Mouse (Mus musculus) embryonic facial prominence, embryonic 10.5 days (tissue): Measurements from ENCODE around the gene Aloxe3. TPM values are rescaled to one million over a fixed set of nuclear protein-coding genes. Genes with fewer than 3 reads are reported as not detected.
A peak's percentile ranks its signal among the peaks of the same experiment; 100 is the strongest.

Source experiments
- DNase-seq: peaks from one replicate; pipeline ENCODE4 v3.0.0-alpha.2; 2017; ENCODE audit warnings: low spot score
- H3K27ac ChIP-seq: fragments of 300-500 bp; sonication (generic); replicated peaks from 2 replicates; pipeline ENCODE4 v1.5.1; 2016; ENCODE audit warnings: mild to moderate bottlenecking
- H3K27me3 ChIP-seq: fragments of 300-500 bp; sonication (generic); replicated peaks from 2 replicates; pipeline ENCODE4 v1.6.1; 2016; ENCODE audit warnings: low read depth, mild to moderate bottlenecking; ENCODE audit not compliant: poor library complexity, severe bottlenecking
- H3K36me3 ChIP-seq: fragments of 300-500 bp; sonication (generic); replicated peaks from 2 replicates; pipeline ENCODE4 v1.6.1; 2016; ENCODE audit warnings: mild to moderate bottlenecking, moderate library complexity
- H3K4me1 ChIP-seq: fragments of 300-500 bp; sonication (generic); 2 replicates; pipeline ENCODE4 v1.6.1; 2016
- H3K4me3 ChIP-seq: fragments of 300-500 bp; sonication (generic); 2 replicates; pipeline ENCODE4 v1.5.1; 2016; ENCODE audit warnings: mild to moderate bottlenecking, moderate library complexity
- H3K9me3 ChIP-seq: fragments of 300-500 bp; sonication (generic); 2 replicates; pipeline ENCODE4 v1.6.1; 2016; ENCODE audit warnings: mild to moderate bottlenecking
- WGBS: fragments of 180-500 bp; shearing (Covaris S2); methylation state at CpG from one replicate; pipeline ENCODE4 v1.1.7; 2016; 5-methylcytosine and 5-hydroxymethylcytosine counted together
- polyA plus RNA-seq: library from polyadenylated mRNA; unstranded; fragments of >200 nt; fragmentation: Nextera tagmentation; extraction: Ambion mirVana; gene quantifications from 2 replicates; pipeline ENCODE4 v1.2.1, GENCODE M21; 2016

Aloxe3 gene
- polyA plus RNA-seq, 1 experiment from 2014 or later, result 0.19 TPM

- H3K27ac ChIP-seq, result no peak overlapping the region
- peaks cover 25% of the 10 kb centered on the region for H3K4me1 ChIP-seq
- H3K36me3 ChIP-seq, result peaks cover 27% of the 10 kb centered on the region
- H3K4me3 ChIP-seq, result peak overlapping the region; percentile 63
- 66% methylated on average over 4 of the region's 4 CpGs for WGBS
- H3K27me3 ChIP-seq, result peaks cover 55% of the 10 kb centered on the region
- no peaks in the 10 kb centered on the region for H3K9me3 ChIP-seq
- DNase-seq, result no peak
These were observed 13.8 kb upstream of the Aloxe3 start for GRCm38 (mm10) chr11:69111865-69112264.

DNA sequence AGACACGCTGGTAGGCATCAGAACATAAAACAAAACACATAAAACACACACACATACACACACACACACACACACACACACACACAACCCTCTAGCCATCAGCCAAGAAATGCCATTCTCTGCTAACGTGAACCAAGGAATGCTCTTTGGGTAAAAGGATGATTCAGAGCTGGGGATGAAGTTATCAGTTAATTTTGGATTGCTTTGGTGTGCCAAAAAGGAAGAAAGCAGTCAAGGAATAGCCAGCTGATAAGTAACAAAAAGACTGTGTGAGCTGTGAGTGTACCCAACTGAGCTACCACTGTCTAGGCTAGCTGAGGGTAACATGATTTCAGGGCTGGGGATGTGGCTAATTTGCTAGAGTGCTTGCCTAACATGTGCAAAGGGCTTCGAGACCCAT lies 11.7 kb upstream of the Aloxe3 start:
- no peak for DNase-seq
- Histone ChIP-seq H3K9me3 (no peaks in the 10 kb centered on the region), H3K27me3 (peaks cover 59% of the 10 kb centered on the region), H3K27ac (no peak overlapping the region), H3K4me1 (peaks cover 38% of the 10 kb centered on the region), H3K36me3 (peaks cover 6% of the 10 kb centered on the region), H3K4me3 (0 out of 2 replicates have a peak overlapping the region, but pooled peaks have one; percentile 3)
- WGBS, result 76% methylated on average over 3 of the region's 3 CpGs

DNA sequence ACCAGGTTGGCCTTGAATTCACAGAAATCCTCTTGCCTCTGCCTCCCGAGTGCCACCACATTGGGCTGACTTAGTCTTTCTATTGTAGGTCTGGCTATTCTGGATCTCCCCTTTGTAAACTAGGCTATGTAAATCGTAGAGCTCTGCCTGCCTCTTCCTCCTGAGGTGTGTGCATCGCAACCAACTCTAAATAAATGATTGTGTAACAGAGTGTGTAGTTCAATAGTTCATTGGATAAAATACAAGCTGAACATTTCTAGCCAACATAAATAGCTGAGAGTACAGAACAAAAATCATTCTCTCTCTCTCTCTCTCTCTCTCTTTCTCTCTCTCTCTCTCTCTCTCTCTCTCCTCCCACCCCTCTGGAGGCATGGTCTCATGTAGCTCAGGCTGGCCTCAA lies 11.1 kb upstream of the Aloxe3 start:
- 78% methylated on average over 3 of the region's 3 CpGs for WGBS
- Histone ChIP-seq H3K27me3 (peaks cover 59% of the 10 kb centered on the region), H3K4me1 (peaks cover 38% of the 10 kb centered on the region), H3K4me3 (0 out of 2 replicates have a peak overlapping the region, but pooled peaks have one; percentile 18), H3K9me3 (no peaks in the 10 kb centered on the region), H3K36me3 (no peaks in the 10 kb centered on the region), H3K27ac (no peak overlapping the region)
- DNase-seq, result no peak

DNA sequence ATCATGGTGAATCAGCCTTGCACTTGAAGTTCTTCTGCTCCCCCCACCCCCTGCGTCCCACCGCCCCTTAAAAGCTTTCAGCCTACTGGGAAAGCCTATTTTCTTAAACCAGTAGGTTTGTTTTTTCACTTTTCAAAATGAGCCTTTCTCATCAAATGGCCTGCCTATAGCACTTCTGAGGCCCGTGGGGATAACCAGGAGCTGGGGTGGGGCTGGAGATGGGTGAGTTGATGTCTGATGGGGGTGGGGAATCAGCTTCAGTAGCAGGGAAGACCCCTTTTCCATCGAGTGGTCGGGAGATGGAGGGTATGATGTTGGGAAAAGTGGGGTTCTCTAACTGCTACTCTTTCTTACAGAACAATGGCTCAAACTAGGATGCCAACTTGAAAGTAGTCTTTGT lies 8.9 kb upstream of the Aloxe3 start:
- peaks cover 73% of the 10 kb centered on the region for H3K27me3 ChIP-seq
- peak overlapping the region; percentile 74; the same call in 1 of the 2 replicates for H3K4me3 ChIP-seq
- no peak for DNase-seq
- H3K9me3 ChIP-seq, result no peaks in the 10 kb centered on the region
- peaks cover 48% of the 10 kb centered on the region for H3K4me1 ChIP-seq
- H3K27ac ChIP-seq, result no peak overlapping the region
- 54% methylated on average over 5 of the region's 5 CpGs for WGBS
- H3K36me3 ChIP-seq, result no peaks in the 10 kb centered on the region

DNA sequence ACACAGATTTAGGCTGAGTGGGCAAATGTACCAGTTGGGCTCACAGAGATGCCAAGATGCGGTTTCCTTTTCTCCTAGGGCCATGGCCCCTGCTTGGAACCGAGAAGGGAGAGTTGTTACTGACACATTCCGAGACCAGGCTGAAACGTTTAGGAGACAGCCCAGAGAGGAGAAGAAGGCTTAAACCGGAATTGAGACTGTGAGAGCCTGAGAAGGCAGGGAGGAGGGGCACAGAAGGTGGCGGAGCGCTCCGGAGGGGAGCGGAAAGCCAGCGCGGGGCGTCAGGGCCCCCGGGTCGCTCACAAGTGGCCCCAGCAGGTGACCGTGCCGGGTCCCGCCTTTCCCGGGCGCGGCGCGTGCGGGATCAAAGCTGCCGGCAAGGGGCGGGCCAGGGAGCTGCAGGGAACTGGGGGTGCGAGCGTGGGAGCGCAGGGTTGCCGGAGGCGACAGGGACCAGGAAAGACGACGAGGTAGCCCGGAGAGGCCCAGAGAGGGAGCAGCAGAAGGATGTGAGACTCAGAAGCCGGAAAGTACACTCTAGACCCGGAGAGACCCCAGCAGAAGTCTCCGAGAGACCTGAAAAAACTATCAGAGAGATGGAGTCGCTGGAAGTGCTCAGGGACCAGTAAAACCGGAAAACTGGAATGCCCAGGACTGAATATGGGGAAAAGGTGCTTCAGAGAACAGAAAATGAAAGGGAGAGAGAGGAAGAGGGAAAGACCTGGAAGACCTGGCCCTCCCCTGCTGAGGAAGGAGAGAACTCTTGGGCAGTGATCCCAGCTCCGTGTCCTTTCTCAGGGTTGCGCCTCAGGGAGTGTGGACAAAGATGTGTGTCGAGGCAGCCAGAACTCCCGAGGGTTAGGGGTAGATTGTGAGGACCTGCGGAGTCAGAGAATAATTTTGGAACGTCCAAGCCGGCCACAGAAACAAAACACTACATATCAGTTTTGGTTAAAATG lies 7.7 kb upstream of the Aloxe3 start:
- Histone ChIP-seq H3K36me3 (no peaks in the 10 kb centered on the region), H3K27me3 (peaks cover 66% of the 10 kb centered on the region), H3K4me1 (peaks cover 55% of the 10 kb centered on the region), H3K9me3 (no peaks in the 10 kb centered on the region), H3K27ac (peak overlapping the region; percentile 76), H3K4me3 (peak overlapping the region; percentile 74)
- WGBS, result under 1% methylated on average over 45 of the region's 45 CpGs
- DNase-seq, result peak; percentile 78

- H3K27ac ChIP-seq, result no peak overlapping the region; the same call in 1 of the 2 replicates
- peaks cover 55% of the 10 kb centered on the region for H3K4me1 ChIP-seq
These were observed 6.9 kb upstream of the Aloxe3 start for GRCm38 (mm10) chr11:69118765-69119164.

GRCm38 (mm10) chr11:69119446-69120155 lies 6.1 kb upstream of the Aloxe3 start:
- Histone ChIP-seq H3K4me1 (peaks cover 55% of the 10 kb centered on the region), H3K27ac (no peak overlapping the region), H3K27me3 (peaks cover 50% of the 10 kb centered on the region), H3K9me3 (no peaks in the 10 kb centered on the region), H3K36me3 (no peaks in the 10 kb centered on the region), H3K4me3 (peak overlapping the region; percentile 74)
- 24% methylated on average over 14 of the region's 14 CpGs for WGBS
- DNase-seq, result no peak

More at GRCm38 (mm10) chr11:69118765-69119164, 6.9 kb upstream of the Aloxe3 start:
- peak; percentile 85 for DNase-seq
- H3K27me3 ChIP-seq, result peaks cover 58% of the 10 kb centered on the region
- H3K4me3 ChIP-seq, result peak overlapping the region; percentile 74
- H3K9me3 ChIP-seq, result no peaks in the 10 kb centered on the region
- no peaks in the 10 kb centered on the region for H3K36me3 ChIP-seq
- under 1% methylated on average over 15 of the region's 15 CpGs for WGBS

DNA sequence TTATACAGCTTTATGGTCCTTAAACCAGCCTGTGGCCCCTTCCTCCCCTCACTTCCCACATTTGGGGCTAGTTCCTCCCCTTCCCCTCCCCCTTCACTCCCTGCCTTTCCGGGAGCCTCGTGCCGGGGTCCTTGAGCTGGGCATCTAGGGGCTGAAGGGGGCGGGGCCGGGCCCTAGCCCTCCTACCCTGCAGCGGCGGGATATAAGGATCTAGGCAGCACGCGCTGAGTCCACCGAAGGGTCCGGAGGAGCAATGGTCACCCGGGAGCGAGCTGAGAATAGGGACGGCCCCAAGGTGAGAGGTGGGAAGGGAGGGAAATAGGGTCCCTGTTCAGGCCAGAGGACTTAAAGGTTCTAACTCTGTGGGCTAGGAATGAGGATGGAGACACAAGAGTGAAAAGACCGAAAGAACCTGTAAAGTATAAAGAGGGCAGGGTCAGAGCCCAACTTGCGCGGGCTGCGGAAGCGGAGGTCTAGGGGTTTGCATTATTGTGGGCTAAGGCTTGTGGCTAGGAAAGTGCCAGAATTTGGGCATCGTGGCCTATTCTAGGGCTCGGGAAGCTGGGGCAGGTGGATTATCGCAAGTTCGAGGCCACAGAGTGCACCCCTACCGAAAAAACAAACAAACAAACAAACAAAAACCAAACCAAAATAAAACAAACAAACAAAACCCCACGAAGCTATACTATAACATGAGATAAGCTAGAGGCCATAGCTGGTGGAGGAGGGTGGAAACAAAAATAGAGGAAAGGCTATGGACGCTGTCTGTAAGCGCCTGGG lies 5.3 kb upstream of the Aloxe3 start, which contains the start of gene Hes7:
TSS of gene Hes7 (plus strand) at position 184 of the 780 bp plus-strand sequence.
- peak within 1 kb of the TSS; percentile 74 for H3K4me3 ChIP-seq
- H3K27ac ChIP-seq, result peak within 1 kb of the TSS; percentile 21; the same call in 1 of the 2 replicates
- DNase-seq, result peak; percentile 79
- H3K27me3 ChIP-seq, result peaks cover 42% of the 10 kb centered on the region
- H3K4me1 ChIP-seq, result peaks cover 57% of the 10 kb centered on the region
- no peaks in the 10 kb centered on the region for H3K36me3 ChIP-seq
- 2% methylated on average over 27 of the region's 27 CpGs for WGBS
- H3K9me3 ChIP-seq, result no peaks in the 10 kb centered on the region

DNA sequence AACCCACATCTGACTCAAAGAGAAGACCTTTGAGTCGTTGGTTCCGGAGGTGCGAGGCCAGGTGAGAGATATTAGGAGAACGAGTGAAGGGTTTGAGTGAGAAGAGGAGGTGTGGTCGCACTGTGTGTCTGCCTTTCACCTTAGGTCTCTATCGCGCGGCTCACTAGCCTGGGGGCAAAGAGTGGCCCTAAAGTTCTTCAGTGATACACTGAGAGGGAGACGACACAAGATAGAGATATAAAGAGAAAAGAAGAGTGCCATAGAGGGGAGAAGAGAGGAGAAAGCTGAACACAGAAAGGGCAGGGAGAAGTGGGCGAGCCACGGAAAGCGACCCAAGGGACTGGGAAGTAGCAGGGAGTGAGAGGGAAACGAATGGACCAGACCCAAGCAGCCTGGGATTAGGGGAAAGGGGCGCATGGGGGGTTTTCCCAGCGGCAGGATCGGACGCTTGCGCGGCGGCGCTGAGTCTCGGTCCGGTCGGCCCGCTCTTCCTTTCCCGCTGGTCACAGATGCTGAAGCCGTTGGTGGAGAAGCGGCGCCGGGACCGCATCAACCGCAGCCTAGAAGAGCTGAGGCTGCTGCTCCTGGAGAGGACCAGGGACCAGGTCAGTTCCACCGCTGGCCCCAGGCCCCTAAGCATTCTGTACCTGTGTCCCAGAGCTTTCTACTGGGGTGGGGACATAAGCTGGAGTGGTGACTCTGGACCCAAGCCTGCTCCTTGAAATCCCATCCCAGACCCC lies 4.5 kb upstream of the Aloxe3 start:
- peak; percentile 57 for DNase-seq
- H3K9me3 ChIP-seq, result no peaks in the 10 kb centered on the region
- no peaks in the 10 kb centered on the region for H3K36me3 ChIP-seq
- peaks cover 37% of the 10 kb centered on the region for H3K27me3 ChIP-seq
- 1% methylated on average over 33 of the region's 33 CpGs for WGBS
- H3K4me1 ChIP-seq, result peaks cover 64% of the 10 kb centered on the region
- H3K4me3 ChIP-seq, result peak overlapping the region; percentile 74
- no peak overlapping the region for H3K27ac ChIP-seq

GRCm38 (mm10) chr11:69121741-69122335 lies 3.9 kb upstream of the Aloxe3 start:
- no peak for DNase-seq
- Histone ChIP-seq H3K9me3 (no peaks in the 10 kb centered on the region), H3K36me3 (no peaks in the 10 kb centered on the region), H3K4me3 (peak overlapping the region; percentile 74), H3K27me3 (peaks cover 37% of the 10 kb centered on the region), H3K4me1 (peaks cover 69% of the 10 kb centered on the region), H3K27ac (peak overlapping the region; percentile 82)
- WGBS, result 1% methylated on average over 32 of the region's 32 CpGs

GRCm38 (mm10) chr11:69122336-69122951 lies 3.3 kb upstream of the Aloxe3 start, which contains the start of gene 9130213A22Rik:
9130213A22Rik (minus strand) TSS chr11:69122589.
- WGBS, result under 1% methylated on average over 66 of the region's 66 CpGs
- H3K27ac ChIP-seq, result peak within 1 kb of the TSS; percentile 82
- H3K9me3 ChIP-seq, result no peaks in the 10 kb centered on the region
- peaks cover 39% of the 10 kb centered on the region for H3K27me3 ChIP-seq
- H3K4me3 ChIP-seq, result peak within 1 kb of the TSS; percentile 74
- DNase-seq, result peak; percentile 94
- H3K4me1 ChIP-seq, result peaks cover 67% of the 10 kb centered on the region
- no peaks in the 10 kb centered on the region for H3K36me3 ChIP-seq
